Mouse (Mus musculus) heart, adult 2 months (tissue): ENCODE measurements at regions not wholly inside any gene's neighbourhood (a gene's known extent, or its start where the extent isn't known, plus 50 kb on each side); places are given as distances from the start of the nearest gene placed in this dataset.

ENCODE experiments used
- CTCF ChIP-seq: fragments of 200-600 bp; IDR thresholded peaks from 2 replicates; pipeline ENCODE4 v1.8.1; 2022; ENCODE audit warnings: antibody characterized with exemption, mild to moderate bottlenecking, moderate library complexity
- EP300 ChIP-seq: fragments of 200-500 bp; IDR thresholded peaks from 2 replicates; pipeline ENCODE4 v1.6.1; 2011; ENCODE audit warnings: low read depth, low read length, control low read depth; ENCODE audit not compliant: insufficient read depth

- TF ChIP-seq EP300 (no peak), CTCF (no peak)
Observed at GRCm38 (mm10) chr10:67777721-67778120, 134.7 kb downstream of the Zfp365 start.
